In genomic region chr10:18480836-18481235, GRCm38 (mm10) we compare ENCODE assay signal across 13 mouse cellular contexts.
DNase-seq lines count a peak whose midpoint lies in the region; ATAC-seq and TF ChIP-seq lines count a peak whose summit lies in the region.
"Had no signal": no experiment of that assay in that cellular context is flagged by ENCODE, and none has a peak within 500 bp of the region (broad histone marks: within the 10 kb centered on the region; RNA-seq: fewer than 3 reads in every experiment).

No protein-coding gene starts in this region.

- DNase-seq in frontal cortex, adult 2 months (ENCODE audit: extremely low spot score in 1 of 2, low spot score in 1 of 2), result peak; percentile 9 to 53
- no peak for DNase-seq in frontal cortex, postnatal 25 days (ENCODE audit: low spot score in 2 of 2)
- DNase-seq in layer of hippocampus, adult 11-12 months (ENCODE audit: low spot score), result peak; percentile 16
- no peak for DNase-seq in layer of hippocampus, postnatal 10 days (ENCODE audit: low spot score in 2 of 2)
- DNase-seq in Muller cell, postnatal 12 days (ENCODE audit: inconsistent ontology term), result peak; percentile 59
- DNase-seq in natural killer cell, adult 2 months (ENCODE audit: low spot score in 2 of 2), result no peak
- DNase-seq: cerebellum, adult 2 months; lung, embryonic 14.5 days; thymus, adult 2 months had no signal

- no peak for TF ChIP-seq POLR2A in embryonic fibroblast, embryonic 13.5 days (IDR thresholded peaks at IDR 0.05; ENCODE audit: low read depth, low read length)

- no peaks in the 10 kb centered on the region for H3K9me3 ChIP-seq in forebrain, embryonic 16.5 days (ENCODE audit: control insufficient read depth, low read length)
- H3K9me3 ChIP-seq: forebrain, embryonic 15.5 days; limb, embryonic 13.5 days had no signal

- H3K4me2 ChIP-seq in forebrain, embryonic 16.5 days (ENCODE audit: low read length), result no peak overlapping the region
- H3K4me2 ChIP-seq: forebrain, embryonic 15.5 days; limb, embryonic 13.5 days; lung, embryonic 14.5 days had no signal

- H3K27ac ChIP-seq in embryonic fibroblast, embryonic 13.5 days (ENCODE audit: insufficient read depth, low read length), result peak overlapping the region; percentile 91
- no peak overlapping the region for H3K27ac ChIP-seq in forebrain, embryonic 16.5 days (ENCODE audit: low read length)
- H3K27ac ChIP-seq: forebrain, embryonic 15.5 days; limb, embryonic 13.5 days had no signal

- H3K4me1 ChIP-seq in embryonic fibroblast, embryonic 13.5 days (ENCODE audit: control insufficient read depth, insufficient read depth, low read length), result peaks cover 6% of the 10 kb centered on the region
- peaks cover 24% of the 10 kb centered on the region for H3K4me1 ChIP-seq in forebrain, embryonic 16.5 days (replicated peaks; ENCODE audit: control insufficient read depth, insufficient read depth, low read length)

- TF ChIP-seq CTCF in embryonic fibroblast, embryonic 13.5 days (IDR thresholded peaks at IDR 0.05; ENCODE audit: borderline replicate concordance, insufficient read depth, low read length), result no peak

- no peaks in the 10 kb centered on the region for H3K36me3 ChIP-seq in forebrain, embryonic 16.5 days (ENCODE audit: control insufficient read depth, insufficient read depth)
- H3K36me3 ChIP-seq: forebrain, embryonic 15.5 days; limb, embryonic 13.5 days had no signal

- no peaks in the 10 kb centered on the region for H3K27me3 ChIP-seq in forebrain, embryonic 16.5 days (replicated peaks; ENCODE audit: control insufficient read depth, insufficient read depth, low read length)
- H3K27me3 ChIP-seq: forebrain, embryonic 15.5 days; limb, embryonic 13.5 days had no signal

- H3K4me3 ChIP-seq in embryonic fibroblast, embryonic 13.5 days (ENCODE audit: insufficient read depth, low read length), result no peak overlapping the region
- H3K4me3 ChIP-seq in forebrain, embryonic 16.5 days (replicated peaks; ENCODE audit: low read length), result no peak overlapping the region
- H3K4me3 ChIP-seq: forebrain, embryonic 15.5 days; limb, embryonic 13.5 days had no signal

- no peak overlapping the region for H3K9ac ChIP-seq in forebrain, embryonic 16.5 days (replicated peaks; ENCODE audit: low read depth, low read length)
- H3K9ac ChIP-seq: forebrain, embryonic 15.5 days; limb, embryonic 13.5 days; lung, embryonic 14.5 days had no signal

- no peak for ATAC-seq in forebrain, embryonic 16.5 days
- ATAC-seq: forebrain, embryonic 15.5 days had no signal

- WGBS in forebrain, embryonic 16.5 days, result 73% methylated on average over 10 of the region's 10 CpGs

Comparison
In these comparisons a context has a peak if more than half of its experiments do, and no peak if none do; other contexts are left out.
1. DNase-seq: peak in frontal cortex, adult 2 months (2 of 2), layer of hippocampus, adult 11-12 months (single experiment) and Muller cell, postnatal 12 days (single experiment); none in frontal cortex, postnatal 25 days (0 of 2), layer of hippocampus, postnatal 10 days (0 of 2) and natural killer cell, adult 2 months (0 of 2).